Mouse (Mus musculus) thymus, adult 2 months (tissue): ENCODE measurements around the gene Bud31.

Experiments used
- CTCF ChIP-seq: fragments of 200-500 bp; IDR thresholded peaks from 2 replicates; pipeline ENCODE4 v1.5.1; 2012; ENCODE audit warnings: mild to moderate bottlenecking, control low read depth, low read length, moderate library complexity, borderline replicate concordance; ENCODE audit not compliant: control insufficient read depth, poor library complexity, insufficient read depth; ENCODE audit errors: extremely low read depth
- POLR2A ChIP-seq: fragments of 200-500 bp; IDR thresholded peaks from 2 replicates; pipeline ENCODE4 v1.6.1; 2012; ENCODE audit warnings: mild to moderate bottlenecking, low read length, control low read depth, moderate library complexity; ENCODE audit not compliant: control insufficient read depth, poor library complexity, insufficient read depth; ENCODE audit errors: extremely low read depth

DNA sequence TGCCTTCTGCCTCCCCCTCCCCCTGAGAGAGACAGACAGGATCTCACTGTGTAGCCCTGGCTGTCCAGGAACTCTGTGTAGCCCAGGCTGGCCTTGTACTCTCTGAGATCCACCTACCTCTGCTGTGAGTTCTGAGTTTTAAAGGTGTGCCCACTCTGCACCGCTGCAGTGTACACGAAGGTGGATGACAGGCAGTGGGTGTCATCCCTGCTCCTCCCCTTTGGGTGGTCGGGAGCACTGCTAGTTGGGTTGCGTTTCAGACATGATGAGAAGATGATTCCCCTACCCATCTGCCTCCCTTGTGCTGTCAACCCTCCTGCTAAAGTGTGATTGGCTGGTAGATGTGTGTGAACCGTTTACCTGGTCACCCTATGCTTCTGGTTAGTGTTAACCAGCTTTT lies 21.7 kb upstream of the Bud31 start:
- TF ChIP-seq POLR2A: no peak
- no peak for TF ChIP-seq CTCF
